ENCODE assay signal across 16 mouse cellular contexts in the genomic region with DNA sequence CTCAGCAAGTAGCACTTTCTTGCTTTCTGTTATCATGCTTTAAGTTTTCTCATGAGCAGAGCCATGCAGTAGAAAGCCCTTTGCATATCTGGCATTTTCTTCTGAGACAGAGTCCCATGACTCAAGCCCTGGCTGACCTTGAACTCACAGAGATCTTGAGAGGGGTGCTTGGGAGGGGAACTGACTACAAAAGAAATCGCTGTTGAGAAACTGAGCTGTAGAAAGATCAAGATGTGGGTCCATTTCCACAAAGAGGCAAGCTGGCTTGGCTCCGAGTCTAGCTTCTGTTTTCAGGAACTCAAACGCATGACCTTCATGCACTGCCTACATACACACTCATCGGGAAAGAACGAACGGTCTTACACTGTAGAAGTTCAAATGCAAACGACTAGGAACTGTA.
"Had no signal": no experiment of that assay in that cellular context is flagged by ENCODE, and none has a peak within 500 bp of the region (broad histone marks: within the 10 kb centered on the region; RNA-seq: fewer than 3 reads in every experiment).

No protein-coding gene starts in this region.

- H3K36me3 ChIP-seq: kidney, embryonic 15.5 days; limb, embryonic 10.5 days; liver, embryonic 13.5 days; lung, embryonic 15.5 days; midbrain, embryonic 15.5 days; neural tube, embryonic 12.5 days; stomach, embryonic 15.5 days had no signal

- DNase-seq: kidney, postnatal 14 days; liver, embryonic 13.5 days; liver, postnatal 0 days; lung, postnatal 14 days; right cerebral cortex, postnatal 4 days; spleen, adult 18-20 months; thymus, postnatal 36 days had no signal

- H3K9ac ChIP-seq: kidney, embryonic 15.5 days; liver, embryonic 13.5 days; liver, postnatal 0 days; lung, embryonic 15.5 days; midbrain, embryonic 15.5 days; neural tube, embryonic 12.5 days; stomach, embryonic 15.5 days had no signal

- H3K27me3 ChIP-seq: kidney, embryonic 15.5 days; liver, embryonic 13.5 days; midbrain, embryonic 15.5 days; neural tube, embryonic 12.5 days had no signal

- H3K4me1 ChIP-seq: limb, embryonic 10.5 days; liver, embryonic 13.5 days; midbrain, embryonic 15.5 days; neural tube, embryonic 12.5 days had no signal

- H3K4me3 ChIP-seq: kidney, embryonic 15.5 days; left cerebral cortex, adult 2 months; limb, embryonic 10.5 days; liver, embryonic 13.5 days; lung, embryonic 15.5 days; megakaryocyte, embryonic 14.5 days; midbrain, embryonic 15.5 days; neural tube, embryonic 12.5 days; stomach, embryonic 15.5 days had no signal

- H3K27ac ChIP-seq: kidney, embryonic 15.5 days; left cerebral cortex, adult 2 months; limb, embryonic 10.5 days; liver, embryonic 13.5 days; lung, embryonic 15.5 days; macrophage; midbrain, embryonic 15.5 days; neural tube, embryonic 12.5 days; stomach, embryonic 15.5 days had no signal
